Mouse (Mus musculus): ENCODE data around the gene Lmx1b. TPM values are rescaled to one million over a fixed set of nuclear protein-coding genes. Genes with fewer than 3 reads are reported as not detected.

The Lmx1b gene
- total RNA-seq, 4 experiments from 2014 or later = 0.17 TPM; not detected in 3

GRCm38 (mm10) chr2:33542696-33543428 is 97.4 kb downstream of the Lmx1b start:
- DNase-seq = peak; percentile 23

DNA sequence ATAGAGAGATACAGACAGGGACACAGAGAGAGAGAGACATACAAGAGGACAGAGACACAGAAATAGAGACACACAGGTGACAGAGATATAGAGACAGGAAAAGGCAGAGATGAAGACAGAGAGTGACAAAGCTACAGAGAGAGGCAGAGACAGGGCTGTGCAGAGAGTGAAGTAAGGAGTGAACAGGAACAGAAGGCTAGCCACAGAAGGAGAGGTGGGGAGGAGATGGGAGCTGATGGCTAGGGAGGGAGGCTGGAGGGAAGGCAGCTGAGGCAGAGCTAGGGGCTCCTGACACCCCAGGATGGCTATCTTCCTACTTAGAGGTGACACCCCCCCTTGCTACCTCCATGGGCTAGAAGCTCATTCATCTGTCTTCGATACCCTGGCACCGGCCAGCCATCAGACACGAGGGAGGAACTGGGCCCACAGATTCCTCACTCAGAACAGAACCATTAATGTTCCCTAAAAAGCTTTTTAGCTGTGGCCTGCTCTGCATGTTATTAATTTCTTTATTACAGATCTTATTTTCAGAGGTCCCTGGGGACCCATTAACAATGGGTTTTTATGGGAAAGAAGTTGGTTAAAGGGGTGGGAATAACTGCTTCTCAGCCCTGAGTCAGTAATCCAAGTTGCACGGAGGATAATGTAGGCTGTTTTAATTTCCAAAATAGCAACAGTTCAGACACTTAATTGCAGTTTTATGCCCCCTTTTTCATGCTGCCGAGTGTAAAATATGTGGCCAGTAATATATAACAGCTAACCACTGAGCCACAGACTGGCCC is 114.8 kb downstream of the Lmx1b start:
- no peak for DNase-seq

DNA sequence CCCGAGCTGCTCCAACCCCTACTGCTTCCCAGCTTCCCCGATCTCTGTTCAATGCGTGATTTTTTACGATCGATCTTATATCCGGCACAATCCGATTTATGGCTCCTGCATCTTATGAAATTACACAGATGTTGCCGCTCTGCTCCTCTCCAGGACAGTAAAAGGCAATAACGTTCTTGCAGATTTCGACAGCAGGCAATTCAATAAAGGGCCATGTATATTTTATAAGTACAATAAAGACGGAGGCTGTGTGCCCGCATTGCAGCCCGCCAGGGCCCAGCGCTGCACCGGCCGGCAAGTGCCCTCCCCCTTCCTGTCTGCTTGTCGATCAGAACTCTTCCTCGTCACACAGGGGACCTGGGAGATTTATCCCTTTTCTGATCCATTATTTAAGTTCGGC is 124.5 kb downstream of the Lmx1b start:
- DNase-seq = no peak

- no peak for DNase-seq
These were observed 124.9 kb downstream of the Lmx1b start for GRCm38 (mm10) chr2:33515431-33515830.

Other genes starting within 250 kb of the Lmx1b start
- gene Zbtb34, start 209.2 kb downstream of the Lmx1b start, total RNA-seq (2022) = 10 to 100 TPM in 1 of 4 experiments, 1 to 10 TPM in 3; 6.9 to 12.1 (median 8.7) TPM
- gene Zbtb43, start 172.0 kb downstream of the Lmx1b start, total RNA-seq (2022) = 10 to 100 TPM; 18.1 to 24.5 (median 22.5) TPM
- 10 to 100 TPM; 20.3 to 35.9 (median 24.1) TPM for gene Mvb12b, start 247.4 kb upstream of the Lmx1b start, total RNA-seq (2022)